Mouse (Mus musculus): ENCODE measurements at regions not wholly inside any gene's neighbourhood (a gene's known extent, or its start where the extent isn't known, plus 50 kb on each side); places are given as distances from the start of the nearest gene placed in this dataset.

DNA sequence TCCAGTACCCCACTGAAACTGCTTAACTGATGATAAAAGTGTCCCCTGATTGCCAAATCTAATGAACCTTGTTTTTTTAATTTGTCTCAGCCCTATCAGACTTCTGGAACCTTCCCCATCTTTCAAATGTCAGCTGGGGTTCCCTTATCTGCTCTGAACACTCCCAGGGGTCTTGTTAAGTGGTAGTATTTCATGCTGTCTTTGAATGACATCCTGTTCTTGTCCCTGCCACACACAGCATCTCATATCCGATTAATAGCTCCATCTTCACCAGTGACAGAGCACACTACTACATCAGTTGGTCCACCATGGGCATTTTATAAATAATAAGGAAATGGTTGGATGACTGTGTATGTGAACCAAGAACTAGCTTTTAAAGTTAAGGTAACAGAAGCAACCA is 56.6 kb upstream of the Sfrp2 start:
- TF ChIP-seq CTCF (IDR thresholded peaks at IDR 0.05; ENCODE audit: control insufficient read depth, insufficient read depth, insufficient read length): no peak
- TF ChIP-seq USF1 (IDR thresholded peaks at IDR 0.05; ENCODE audit: low read depth): no peak
- TF ChIP-seq CEBPB (IDR thresholded peaks at IDR 0.05; ENCODE audit: low read depth): no peak
- TF ChIP-seq MAX (IDR thresholded peaks at IDR 0.05): no peak
- no peak for TF ChIP-seq FOSL1 (IDR thresholded peaks at IDR 0.05; ENCODE audit: insufficient read depth, low read length, poor library complexity, severe bottlenecking)
- no peak for TF ChIP-seq MYOG (IDR thresholded peaks at IDR 0.05; ENCODE audit: control insufficient read depth, extremely low read depth, insufficient read length)
- TF ChIP-seq MYOD1 (IDR thresholded peaks at IDR 0.05; ENCODE audit: control insufficient read depth, insufficient read length, low read depth): no peak
